Mouse (Mus musculus) hindbrain, embryonic 16.5 days (tissue): Measurements from ENCODE around the gene Cdk17. TPM values are rescaled to one million over a fixed set of nuclear protein-coding genes. Genes with fewer than 3 reads are reported as not detected.

Experiments used
- ATAC-seq: fragments of 200-750 bp; cut with Nextera tagmentation; 2 replicates; pipeline ENCODE4 v1.8.0; 2017; ENCODE audit warnings: moderate TSS enrichment, moderate library complexity
- H3K27ac ChIP-seq: fragments of 300-500 bp; sonication (generic); 2 replicates; pipeline ENCODE4 v1.5.1; 2014; ENCODE audit warnings: low read depth, mild to moderate bottlenecking, control low read depth, low read length, moderate library complexity
- H3K27me3 ChIP-seq: fragments of 300-500 bp; sonication (generic); replicated peaks from 2 replicates; pipeline ENCODE4 v1.6.1; 2014; ENCODE audit warnings: low read length; ENCODE audit not compliant: control insufficient read depth, insufficient read depth
- H3K36me3 ChIP-seq: fragments of 300-500 bp; sonication (generic); 2 replicates; pipeline ENCODE4 v1.6.1; 2014; ENCODE audit warnings: mild to moderate bottlenecking, low read length, moderate library complexity, mixed read lengths; ENCODE audit not compliant: control insufficient read depth, insufficient read depth
- H3K4me1 ChIP-seq: fragments of 300-500 bp; sonication (generic); 2 replicates; pipeline ENCODE4 v1.6.1; 2014; ENCODE audit warnings: low read depth, low read length; ENCODE audit not compliant: control insufficient read depth, insufficient read depth
- H3K4me2 ChIP-seq: fragments of 300-500 bp; sonication (generic); 2 replicates; pipeline ENCODE4 v1.6.1; 2014; ENCODE audit warnings: mild to moderate bottlenecking, low read length, control low read depth, moderate library complexity
- H3K4me3 ChIP-seq: fragments of 300-500 bp; sonication (generic); 2 replicates; pipeline ENCODE4 v1.5.1; 2014; ENCODE audit warnings: mild to moderate bottlenecking, low read length, control low read depth, moderate library complexity
- H3K9ac ChIP-seq: fragments of 300-500 bp; sonication (generic); 2 replicates; pipeline ENCODE4 v1.6.1; 2014; ENCODE audit warnings: low read depth, mild to moderate bottlenecking, control low read depth, low read length, moderate library complexity
- H3K9me3 ChIP-seq: fragments of 300-500 bp; sonication (generic); 2 replicates; pipeline ENCODE4 v1.6.1; 2014; ENCODE audit warnings: mild to moderate bottlenecking, low read length, moderate library complexity; ENCODE audit not compliant: control insufficient read depth
- WGBS: fragments of 180-500 bp; shearing (Covaris S2); extraction: QIAGEN DNeasy Blood & Tissue Kit; methylation state at CpG from one replicate; pipeline ENCODE4 v1.1.7; 2014; 5-methylcytosine and 5-hydroxymethylcytosine counted together
- polyA plus RNA-seq: library from polyadenylated mRNA; unstranded; fragments of >200 nt; fragmentation: Nextera tagmentation; extraction: Ambion mirVana; gene quantifications from 2 replicates; pipeline ENCODE4 v1.2.1, GENCODE M21; 2015

Cdk17 gene
- polyA plus RNA-seq = 31.6 and 38.3 TPM in 2 replicates

DNA sequence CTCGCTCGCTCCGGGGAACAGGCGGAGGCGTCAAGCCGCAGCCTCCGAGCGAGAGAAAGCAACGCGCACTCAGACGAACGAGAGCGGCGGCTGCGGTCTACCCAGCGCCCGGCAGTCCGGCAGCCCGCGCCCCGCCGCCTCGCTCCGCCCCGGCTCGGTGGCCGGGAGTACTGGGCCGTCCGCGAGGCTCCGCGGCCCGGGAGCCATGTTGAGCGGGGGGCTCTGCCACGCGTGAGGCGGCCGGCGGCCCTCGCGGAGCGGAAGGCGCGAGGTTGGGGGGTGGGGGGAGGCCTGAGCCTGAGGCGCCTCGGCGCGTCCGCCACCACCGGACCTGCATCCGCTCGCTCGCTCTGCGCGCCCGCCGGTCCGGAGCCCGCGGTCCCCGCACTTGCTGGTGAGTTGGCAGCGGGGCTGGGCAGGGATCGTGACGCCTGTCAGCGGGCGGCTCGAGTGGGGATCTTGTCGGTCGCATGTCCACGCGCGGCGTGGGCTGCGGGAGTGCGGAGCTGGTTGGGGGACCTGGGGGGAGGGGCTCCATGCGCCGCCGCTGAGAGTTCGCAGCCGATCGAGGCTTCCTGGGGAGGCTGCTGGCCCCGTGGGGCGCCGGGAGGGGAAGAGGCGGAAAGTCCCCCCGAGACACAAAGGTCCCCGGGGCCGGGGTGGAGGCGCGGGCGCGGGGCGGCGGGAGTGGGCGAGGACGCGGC lies at the start of gene Cdk17:
TSS of gene Cdk17 (plus strand) at position 69 of the 704 bp plus-strand sequence.
- Histone ChIP-seq H3K4me3 (peak within 1 kb of the TSS; percentile 97), H3K27me3 (no peaks in the 10 kb centered on the region), H3K4me1 (peaks cover 12% of the 10 kb centered on the region), H3K4me2 (peak within 1 kb of the TSS; percentile 74), H3K9ac (peak within 1 kb of the TSS; percentile 99), H3K27ac (peak within 1 kb of the TSS; percentile 99), H3K9me3 (no peaks in the 10 kb centered on the region), H3K36me3 (no peaks in the 10 kb centered on the region)
- ATAC-seq = peak; percentile 76
- under 1% methylated on average over 63 of the region's 97 CpGs for WGBS

DNA sequence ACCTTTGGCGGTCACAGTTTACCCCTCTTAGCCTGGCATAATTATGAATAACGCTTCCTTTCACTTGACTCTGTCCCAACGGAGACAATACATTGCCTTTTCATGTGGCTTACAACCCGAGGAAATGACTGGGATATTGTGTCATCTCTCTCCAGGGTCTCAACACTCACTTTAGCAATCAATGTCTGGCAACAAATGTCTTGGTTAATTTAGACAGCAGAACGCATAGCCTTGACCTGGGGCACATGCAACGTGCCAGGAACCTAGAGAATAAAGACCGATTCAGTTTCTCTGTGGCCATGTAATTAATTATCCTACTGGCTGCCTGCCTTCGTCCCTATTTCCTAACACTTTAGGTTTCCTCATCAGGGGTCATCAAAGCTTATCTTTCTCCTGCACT lies 49.3 kb upstream of the Cdk17 start:
- no peaks in the 10 kb centered on the region for H3K9me3 ChIP-seq
- H3K4me1 ChIP-seq = no peaks in the 10 kb centered on the region
- no peak overlapping the region for H3K4me3 ChIP-seq
- 39% methylated on average over 8 of the region's 8 CpGs for WGBS
- no peaks in the 10 kb centered on the region for H3K27me3 ChIP-seq
- H3K27ac ChIP-seq = no peak overlapping the region
- H3K4me2 ChIP-seq = no peak overlapping the region
- ATAC-seq = no peak
- no peak overlapping the region for H3K9ac ChIP-seq
- no peaks in the 10 kb centered on the region for H3K36me3 ChIP-seq

DNA sequence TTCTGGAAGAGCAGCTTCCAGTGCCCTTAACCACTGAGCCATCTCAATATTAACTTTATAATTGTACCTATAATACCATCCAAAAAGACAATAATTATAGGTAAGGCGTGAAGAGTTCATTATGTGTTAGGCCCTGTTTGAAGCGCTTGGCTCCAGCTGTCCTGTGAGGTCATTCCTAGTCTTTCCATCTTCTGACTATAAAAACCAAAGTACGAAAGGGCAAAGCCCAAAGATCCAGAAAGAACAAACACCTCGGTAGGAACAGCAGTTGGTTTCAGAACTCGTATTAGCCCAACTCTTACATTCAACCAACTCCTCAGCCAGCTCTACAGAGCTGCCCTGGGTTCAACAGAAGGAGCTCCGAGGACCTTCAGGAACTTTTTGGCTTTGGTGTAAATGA lies 48.7 kb upstream of the Cdk17 start:
- H3K27ac ChIP-seq = no peak overlapping the region
- 92% methylated on average over 6 of the region's 6 CpGs for WGBS
- H3K4me1 ChIP-seq = no peaks in the 10 kb centered on the region
- no peaks in the 10 kb centered on the region for H3K9me3 ChIP-seq
- no peaks in the 10 kb centered on the region for H3K36me3 ChIP-seq
- ATAC-seq = no peak
- H3K27me3 ChIP-seq = no peaks in the 10 kb centered on the region
- no peak overlapping the region for H3K9ac ChIP-seq
- H3K4me3 ChIP-seq = no peak overlapping the region
- no peak overlapping the region for H3K4me2 ChIP-seq

DNA sequence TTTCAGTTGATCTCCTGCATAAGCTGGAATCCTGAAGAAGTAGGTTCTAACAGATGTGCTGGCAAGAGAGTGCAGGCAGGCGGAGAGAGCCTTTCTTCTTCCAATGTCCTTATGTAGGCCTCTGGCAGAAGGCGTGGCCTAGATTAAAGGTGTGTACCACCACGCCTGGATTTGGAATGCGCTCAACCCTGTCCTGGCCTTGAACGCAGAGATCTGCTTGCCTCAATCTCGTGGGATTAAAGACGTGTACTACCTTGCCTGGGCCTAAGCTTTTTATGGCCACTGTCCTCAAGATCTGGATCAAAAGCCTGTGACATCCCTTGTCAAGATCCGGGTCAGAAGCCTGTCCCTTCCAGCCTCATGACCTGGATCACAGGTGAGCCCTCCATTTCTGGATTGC lies 46.7 kb upstream of the Cdk17 start:
- H3K27me3 ChIP-seq = no peaks in the 10 kb centered on the region
- H3K36me3 ChIP-seq = no peaks in the 10 kb centered on the region
- no peak overlapping the region for H3K9ac ChIP-seq
- no peak for ATAC-seq
- H3K4me3 ChIP-seq = no peak overlapping the region
- WGBS = 93% methylated on average over 8 of the region's 8 CpGs
- H3K27ac ChIP-seq = no peak overlapping the region
- H3K4me2 ChIP-seq = no peak overlapping the region
- H3K4me1 ChIP-seq = no peaks in the 10 kb centered on the region
- no peaks in the 10 kb centered on the region for H3K9me3 ChIP-seq

DNA sequence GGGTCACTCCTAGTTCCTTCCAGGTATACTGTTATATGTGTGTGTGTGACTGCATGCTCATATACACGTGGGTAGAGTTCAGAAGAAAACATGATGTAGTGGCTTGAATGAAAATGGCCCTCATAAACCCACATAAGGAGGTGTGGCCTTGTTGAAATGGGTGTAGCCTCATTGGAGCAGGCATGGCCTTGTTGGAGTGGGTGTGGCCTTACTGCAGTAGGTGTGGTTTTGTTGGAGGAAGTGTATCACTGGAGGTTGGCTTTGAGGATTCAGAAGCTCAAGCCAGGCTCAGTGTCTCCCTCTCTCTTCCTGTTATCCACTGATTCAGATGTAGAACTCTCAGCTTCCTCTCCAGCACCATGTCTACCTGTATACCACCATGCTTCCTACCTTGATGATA lies 45.9 kb upstream of the Cdk17 start:
- Histone ChIP-seq H3K4me2 (no peak overlapping the region), H3K36me3 (no peaks in the 10 kb centered on the region), H3K9me3 (no peaks in the 10 kb centered on the region), H3K4me1 (no peaks in the 10 kb centered on the region), H3K4me3 (no peak overlapping the region), H3K9ac (no peak overlapping the region), H3K27me3 (no peaks in the 10 kb centered on the region), H3K27ac (no peak overlapping the region)
- 72% methylated on average over 1 of the region's 1 CpGs for WGBS
- no peak for ATAC-seq

DNA sequence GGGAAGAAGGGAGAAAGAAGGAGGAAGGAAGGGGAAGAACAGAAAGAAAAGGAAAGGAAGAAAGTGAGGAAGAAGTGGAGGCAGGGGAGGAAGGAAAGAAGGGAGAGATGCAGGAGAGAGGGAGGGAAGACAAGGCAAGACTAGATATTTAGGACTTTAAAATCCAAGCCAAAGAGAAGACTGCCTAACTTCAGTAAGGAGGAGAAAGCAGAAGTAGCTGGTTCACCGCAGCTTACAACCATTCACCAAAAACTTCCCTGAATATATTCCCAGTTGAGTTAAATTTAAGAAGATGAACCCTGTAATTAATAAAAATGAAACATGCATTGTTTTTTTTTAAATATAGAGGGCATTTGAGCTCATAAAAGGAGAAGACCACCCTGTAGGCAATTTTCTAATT lies 44.9 kb upstream of the Cdk17 start:
- 96% methylated on average over 1 of the region's 1 CpGs for WGBS
- H3K27ac ChIP-seq = no peak overlapping the region
- H3K9ac ChIP-seq = no peak overlapping the region
- ATAC-seq = no peak
- H3K4me2 ChIP-seq = no peak overlapping the region
- H3K9me3 ChIP-seq = no peaks in the 10 kb centered on the region
- H3K4me3 ChIP-seq = no peak overlapping the region
- no peaks in the 10 kb centered on the region for H3K36me3 ChIP-seq
- H3K27me3 ChIP-seq = no peaks in the 10 kb centered on the region
- no peaks in the 10 kb centered on the region for H3K4me1 ChIP-seq

DNA sequence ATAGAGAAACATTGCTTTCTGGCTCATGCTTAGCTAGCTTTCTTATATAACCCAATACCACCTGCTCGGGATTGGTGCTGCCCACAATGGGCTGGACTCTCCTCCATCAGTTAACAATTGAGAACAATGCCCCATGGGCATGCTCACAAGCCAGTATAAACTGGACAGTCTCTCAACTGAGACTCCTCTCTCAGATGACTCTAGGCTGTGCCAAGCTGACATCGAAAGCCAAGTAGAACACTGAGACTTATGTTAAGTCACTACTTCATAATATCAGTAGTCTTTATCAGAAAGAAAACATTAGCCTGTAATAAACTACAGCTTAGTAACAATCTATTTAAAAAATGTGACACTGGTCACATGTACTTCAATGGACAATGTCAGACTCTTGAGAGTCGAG lies 44.0 kb upstream of the Cdk17 start:
- no peaks in the 10 kb centered on the region for H3K9me3 ChIP-seq
- no peak overlapping the region for H3K4me2 ChIP-seq
- no peak for ATAC-seq
- no peak overlapping the region for H3K9ac ChIP-seq
- no peaks in the 10 kb centered on the region for H3K36me3 ChIP-seq
- WGBS = 85% methylated on average over 3 of the region's 3 CpGs
- no peak overlapping the region for H3K27ac ChIP-seq
- H3K4me3 ChIP-seq = no peak overlapping the region
- H3K27me3 ChIP-seq = no peaks in the 10 kb centered on the region
- H3K4me1 ChIP-seq = no peaks in the 10 kb centered on the region

DNA sequence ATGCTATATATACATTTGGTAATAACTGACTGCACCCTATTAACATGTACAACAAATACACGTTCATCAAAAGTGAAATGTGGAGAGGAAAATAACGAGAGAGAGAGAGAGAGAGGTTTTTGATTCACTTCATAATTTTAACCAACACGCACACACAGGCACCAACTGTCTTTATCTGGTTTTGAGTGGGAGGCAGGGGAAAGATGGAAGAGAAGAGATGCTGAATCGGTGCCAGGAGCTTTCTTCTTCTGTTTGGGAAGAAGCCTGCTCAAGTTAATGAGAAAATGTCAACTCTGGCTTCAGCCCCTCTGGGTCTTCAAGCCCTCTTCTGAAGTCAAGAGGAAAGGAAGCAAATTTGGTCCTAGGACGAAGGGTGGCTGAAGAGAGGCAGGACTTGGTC lies 40.9 kb upstream of the Cdk17 start:
- ATAC-seq = no peak
- H3K9ac ChIP-seq = no peak overlapping the region
- no peaks in the 10 kb centered on the region for H3K36me3 ChIP-seq
- 65% methylated on average over 5 of the region's 5 CpGs for WGBS
- H3K27ac ChIP-seq = no peak overlapping the region
- H3K4me3 ChIP-seq = no peak overlapping the region
- H3K27me3 ChIP-seq = no peaks in the 10 kb centered on the region
- H3K9me3 ChIP-seq = no peaks in the 10 kb centered on the region
- no peaks in the 10 kb centered on the region; the same call in 1 of the 2 replicates for H3K4me1 ChIP-seq
- H3K4me2 ChIP-seq = no peak overlapping the region

DNA sequence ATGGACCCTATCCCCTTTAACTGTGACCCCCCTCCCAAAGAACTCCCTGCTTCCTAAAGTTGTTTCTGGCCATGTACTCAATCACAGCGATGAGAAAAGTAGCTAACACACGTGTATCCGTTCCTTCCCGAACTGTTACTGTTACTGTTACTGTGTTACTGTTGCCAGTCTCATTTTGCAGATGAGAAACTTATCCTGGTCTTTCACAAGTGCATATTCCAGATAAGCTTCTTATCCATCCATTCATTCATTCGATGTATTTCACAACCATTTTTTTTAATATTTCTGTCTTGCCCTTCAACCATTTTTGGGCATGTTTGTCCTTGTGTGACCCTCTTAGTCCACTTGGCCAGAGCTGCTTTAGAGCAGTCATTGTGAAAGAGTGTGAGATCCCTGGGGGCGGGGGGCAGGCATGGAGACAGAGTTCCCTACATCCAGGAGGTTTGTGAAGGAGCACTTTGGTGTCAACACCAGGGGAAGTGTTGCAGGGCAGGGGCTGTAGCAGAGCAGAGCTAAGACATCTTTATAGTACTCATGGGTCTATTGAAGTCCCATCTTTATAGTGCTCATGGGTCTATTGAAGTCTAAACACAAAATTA lies 39.3 kb upstream of the Cdk17 start:
- H3K4me1 ChIP-seq = no peaks in the 10 kb centered on the region; the same call in 1 of the 2 replicates

More for the DNA sequence above, 39.3 kb upstream of the Cdk17 start:
- Histone ChIP-seq H3K36me3 (no peaks in the 10 kb centered on the region), H3K27me3 (no peaks in the 10 kb centered on the region), H3K9me3 (no peaks in the 10 kb centered on the region), H3K27ac (no peak overlapping the region), H3K4me2 (no peak overlapping the region), H3K4me3 (no peak overlapping the region), H3K9ac (no peak overlapping the region)
- no peak for ATAC-seq
- 95% methylated on average over 6 of the region's 6 CpGs for WGBS
